Mouse (Mus musculus) stomach, embryonic 15.5 days (tissue): Measurements from ENCODE around the gene AL732309.1. TPM values are rescaled to one million over a fixed set of nuclear protein-coding genes. Genes with fewer than 3 reads are reported as not detected.
A peak's percentile ranks its signal among the peaks of the same experiment; 100 is the strongest.
"Not testable (repeated sequence)": the region's sequence is repeated elsewhere in the genome, so short reads cannot be mapped to it uniquely, and the experiment has no call there.

Source experiments
- ATAC-seq: fragments of 200-750 bp; cut with Nextera tagmentation; 2 replicates; pipeline ENCODE4 v1.8.0; 2017; ENCODE audit warnings: low read depth, moderate number of reproducible peaks, moderate TSS enrichment; ENCODE audit not compliant: insufficient read depth, low FRiP score
- H3K27ac ChIP-seq: fragments of 300-500 bp; sonication (generic); 2 replicates; pipeline ENCODE4 v1.5.1; 2015; ENCODE audit warnings: mild to moderate bottlenecking, inconsistent platforms
- H3K27me3 ChIP-seq: fragments of 300-500 bp; sonication (generic); replicated peaks from 2 replicates; pipeline ENCODE4 v1.6.1; 2015; ENCODE audit warnings: inconsistent platforms
- H3K36me3 ChIP-seq: fragments of 300-500 bp; sonication (generic); 2 replicates; pipeline ENCODE4 v1.6.1; 2015; ENCODE audit warnings: inconsistent platforms
- H3K4me1 ChIP-seq: fragments of 300-500 bp; sonication (generic); 2 replicates; pipeline ENCODE4 v1.6.1; 2015; ENCODE audit warnings: inconsistent platforms
- H3K4me2 ChIP-seq: fragments of 300-500 bp; sonication (generic); 2 replicates; pipeline ENCODE4 v1.6.1; 2015; ENCODE audit warnings: mild to moderate bottlenecking, inconsistent platforms
- H3K4me3 ChIP-seq: fragments of 300-500 bp; sonication (generic); replicated peaks from 2 replicates; pipeline ENCODE4 v1.5.1; 2015; ENCODE audit warnings: inconsistent platforms
- H3K9ac ChIP-seq: fragments of 300-500 bp; sonication (generic); 2 replicates; pipeline ENCODE4 v1.6.1; 2015; ENCODE audit warnings: inconsistent platforms
- H3K9me3 ChIP-seq: fragments of 300-500 bp; sonication (generic); 2 replicates; pipeline ENCODE4 v1.6.1; 2016; ENCODE audit warnings: inconsistent platforms
- WGBS: fragments of 180-500 bp; shearing (Covaris S2); methylation state at CpG from one replicate; pipeline ENCODE4 v1.1.7; 2015; 5-methylcytosine and 5-hydroxymethylcytosine counted together
- polyA plus RNA-seq: library from polyadenylated mRNA; unstranded; fragments of >200 nt; fragmentation: Nextera tagmentation; extraction: Ambion mirVana; gene quantifications from 2 replicates; pipeline ENCODE4 v1.2.1, GENCODE M21; 2015

The AL732309.1 gene
- polyA plus RNA-seq, 1 experiment from 2014 or later = 7.2 TPM

- H3K27ac ChIP-seq = peak overlapping the region; percentile 86
- peaks cover 50% of the 10 kb centered on the region for H3K4me1 ChIP-seq
- ATAC-seq = no peak
- H3K36me3 ChIP-seq = peaks cover 17% of the 10 kb centered on the region; the same call in 1 of the 2 replicates
- peak overlapping the region; percentile 74; the same call in 1 of the 2 replicates for H3K4me3 ChIP-seq
- H3K9ac ChIP-seq = no peak overlapping the region
- no peaks in the 10 kb centered on the region for H3K9me3 ChIP-seq
- H3K4me2 ChIP-seq = peak overlapping the region; percentile 84
- H3K27me3 ChIP-seq = peaks cover 5% of the 10 kb centered on the region; the same call in 1 of the 2 replicates
- 54% methylated on average over 6 of the region's 6 CpGs for WGBS
These were observed 19.4 kb upstream of the AL732309.1 start for GRCm38 (mm10) chr2:25265897-25266656.

GRCm38 (mm10) chr2:25264851-25265250 is 18.2 kb upstream of the AL732309.1 start:
- Histone ChIP-seq H3K9me3 (no peaks in the 10 kb centered on the region), H3K27me3 (peaks cover 5% of the 10 kb centered on the region; the same call in 1 of the 2 replicates), H3K4me3 (peak overlapping the region; percentile 74), H3K9ac (no peak overlapping the region), H3K36me3 (peaks cover 9% of the 10 kb centered on the region; the same call in 1 of the 2 replicates), H3K27ac (no peak overlapping the region), H3K4me1 (peaks cover 41% of the 10 kb centered on the region), H3K4me2 (peak overlapping the region; percentile 84)
- 78% methylated on average over 3 of the region's 3 CpGs for WGBS
- ATAC-seq = no peak

GRCm38 (mm10) chr2:25264286-25264660 is 17.6 kb upstream of the AL732309.1 start:
- no peaks in the 10 kb centered on the region for H3K9me3 ChIP-seq
- ATAC-seq = no peak
- H3K27me3 ChIP-seq = peaks cover 5% of the 10 kb centered on the region; the same call in 1 of the 2 replicates
- no peak overlapping the region for H3K27ac ChIP-seq
- WGBS = 76% methylated on average over 5 of the region's 5 CpGs
- H3K36me3 ChIP-seq = peaks cover 4% of the 10 kb centered on the region; the same call in 1 of the 2 replicates
- peak overlapping the region; percentile 84 for H3K4me2 ChIP-seq
- H3K4me3 ChIP-seq = peak overlapping the region; percentile 74
- peaks cover 41% of the 10 kb centered on the region for H3K4me1 ChIP-seq
- no peak overlapping the region for H3K9ac ChIP-seq

- Histone ChIP-seq H3K27me3 (peaks cover 5% of the 10 kb centered on the region; the same call in 1 of the 2 replicates), H3K36me3 (no peaks in the 10 kb centered on the region), H3K9ac (peak overlapping the region; percentile 27; the same call in 1 of the 2 replicates), H3K9me3 (no peaks in the 10 kb centered on the region), H3K27ac (no peak overlapping the region), H3K4me1 (peaks cover 41% of the 10 kb centered on the region), H3K4me3 (peak overlapping the region; percentile 74), H3K4me2 (peak overlapping the region; percentile 84)
- 24% methylated on average over 12 of the region's 12 CpGs for WGBS
- ATAC-seq = no peak
These were observed 17.1 kb upstream of the AL732309.1 start for GRCm38 (mm10) chr2:25263623-25264285.

GRCm38 (mm10) chr2:25262795-25263622 is 16.3 kb upstream of the AL732309.1 start:
- Histone ChIP-seq H3K36me3 (no peaks in the 10 kb centered on the region), H3K27ac (peak overlapping the region; percentile 48), H3K9ac (peak overlapping the region; percentile 27; the same call in 1 of the 2 replicates), H3K27me3 (peaks cover 5% of the 10 kb centered on the region; the same call in 1 of the 2 replicates), H3K4me2 (peak overlapping the region; percentile 84), H3K4me3 (peak overlapping the region; percentile 74), H3K4me1 (peaks cover 41% of the 10 kb centered on the region), H3K9me3 (no peaks in the 10 kb centered on the region)
- peak; percentile 2; the same call in 1 of the 2 replicates for ATAC-seq
- WGBS = under 1% methylated on average over 82 of the region's 82 CpGs

- Histone ChIP-seq H3K4me1 (peaks cover 37% of the 10 kb centered on the region), H3K36me3 (no peaks in the 10 kb centered on the region), H3K4me3 (peak within 1 kb of the TSS; percentile 74), H3K9ac (peak within 1 kb of the TSS; percentile 27; the same call in 1 of the 2 replicates), H3K27ac (peak within 1 kb of the TSS; percentile 77), H3K9me3 (no peaks in the 10 kb centered on the region), H3K27me3 (peaks cover 5% of the 10 kb centered on the region; the same call in 1 of the 2 replicates), H3K4me2 (peak within 1 kb of the TSS; percentile 84)
- peak; percentile 98 for ATAC-seq
- WGBS = under 1% methylated on average over 39 of the region's 39 CpGs
These were observed 15.7 kb upstream of the AL732309.1 start, which contains the start of gene Tprn for GRCm38 (mm10) chr2:25262291-25262767. TSS of gene Tprn (plus strand) at chr2:25262618.

- H3K4me3 ChIP-seq = peak overlapping the region; percentile 74
- H3K27ac ChIP-seq = peak overlapping the region; percentile 77
- H3K36me3 ChIP-seq = no peaks in the 10 kb centered on the region
- ATAC-seq = no peak
- H3K4me2 ChIP-seq = peak overlapping the region; percentile 84
- H3K9me3 ChIP-seq = no peaks in the 10 kb centered on the region
- H3K4me1 ChIP-seq = peaks cover 33% of the 10 kb centered on the region
- no peak overlapping the region for H3K9ac ChIP-seq
- peaks cover 5% of the 10 kb centered on the region; the same call in 1 of the 2 replicates for H3K27me3 ChIP-seq
- WGBS = 51% methylated on average over 12 of the region's 12 CpGs
These were observed 15.2 kb upstream of the AL732309.1 start for GRCm38 (mm10) chr2:25261870-25262269.

- H3K36me3 ChIP-seq = no peaks in the 10 kb centered on the region
- 50% methylated on average over 2 of the region's 2 CpGs for WGBS
- peaks cover 4% of the 10 kb centered on the region; the same call in 1 of the 2 replicates for H3K27me3 ChIP-seq
These were observed 12.2 kb upstream of the AL732309.1 start for GRCm38 (mm10) chr2:25258887-25259286.

GRCm38 (mm10) chr2:25257250-25257649 is 10.6 kb upstream of the AL732309.1 start:
- not testable (repeated sequence) for H3K36me3 ChIP-seq, H3K9ac ChIP-seq, H3K27ac ChIP-seq, H3K4me2 ChIP-seq, ATAC-seq, H3K4me3 ChIP-seq, H3K27me3 ChIP-seq, H3K9me3 ChIP-seq
- peaks cover 14% of the 10 kb centered on the region for H3K4me1 ChIP-seq
- WGBS = 86% methylated on average over 5 of the region's 5 CpGs

More at GRCm38 (mm10) chr2:25258887-25259286, 12.2 kb upstream of the AL732309.1 start:
- H3K4me3 ChIP-seq = no peak overlapping the region
- no peak overlapping the region for H3K9ac ChIP-seq
- H3K4me2 ChIP-seq = no peak overlapping the region
- H3K27ac ChIP-seq = no peak overlapping the region
- H3K9me3 ChIP-seq = no peaks in the 10 kb centered on the region
- H3K4me1 ChIP-seq = peaks cover 22% of the 10 kb centered on the region
- ATAC-seq = no peak

- H3K27ac ChIP-seq = not testable (repeated sequence)
- H3K9ac ChIP-seq = 0 out of 2 replicates have a peak overlapping the region, but pooled peaks have one; percentile 86
- peak overlapping the region; percentile 92 for H3K4me3 ChIP-seq
These were observed 9.9 kb upstream of the AL732309.1 start for GRCm38 (mm10) chr2:25256443-25257109.

More at GRCm38 (mm10) chr2:25256443-25257109, 9.9 kb upstream of the AL732309.1 start:
- H3K9me3 ChIP-seq, ATAC-seq, H3K27me3 ChIP-seq, H3K36me3 ChIP-seq: not testable (repeated sequence)
- 57% methylated on average over 12 of the region's 12 CpGs for WGBS
- Histone ChIP-seq H3K4me2 (peak overlapping the region; percentile 96), H3K4me1 (peaks cover 14% of the 10 kb centered on the region)
